In genomic region chr4:63267121-63267520, GRCm38 (mm10) we compare ENCODE assay signal across 25 mouse cellular contexts. TPM values are rescaled to one million over a fixed set of nuclear protein-coding genes. Genes with fewer than 3 reads are reported as not detected.
A peak's percentile ranks its signal among the peaks of the same experiment; 100 is the strongest.
DNase-seq lines count a peak whose midpoint lies in the region; ATAC-seq lines count a peak whose summit lies in the region.
"Had no signal": no experiment of that assay in that cellular context is flagged by ENCODE, and none has a peak within 500 bp of the region (broad histone marks: within the 10 kb centered on the region; RNA-seq: fewer than 3 reads in every experiment).

No protein-coding gene starts in this region.

- 93% methylated on average over 4 of the region's 4 CpGs for WGBS in forebrain, embryonic 13.5 days
- 93% methylated on average over 4 of the region's 4 CpGs for WGBS in forebrain, embryonic 12.5 days

- H3K9me3 ChIP-seq in forebrain, embryonic 13.5 days (replicated peaks) = no peaks in the 10 kb centered on the region
- H3K9me3 ChIP-seq in forebrain, embryonic 12.5 days = no peaks in the 10 kb centered on the region
- H3K9me3 ChIP-seq: heart, embryonic 10.5 days; heart, embryonic 13.5 days had no signal

- DNase-seq in brain, adult 2 months (ENCODE audit: low read depth, low spot score) = peak; percentile 22
- DNase-seq in brain, embryonic 18.5 days (ENCODE audit: low read depth, low spot score) = peak; percentile 49
- DNase-seq in layer of hippocampus, adult 8-10 months (ENCODE audit: low spot score in 2 of 2) = no peak
- DNase-seq in urinary bladder, adult 2 months (ENCODE audit: low spot score) = no peak
- DNase-seq: adrenal gland, postnatal 10 days; adrenal gland, postnatal 36 days; B cell, adult 2 months; embryo, embryonic 11 days; gastrocnemius, postnatal 10 days; gastrocnemius, postnatal 36 days; heart, adult 2 months; heart, postnatal 14 days; heart, postnatal 4 days; kidney, adult 18-20 months; kidney, adult 9 months had no signal

- H3K27me3 ChIP-seq in forebrain, embryonic 13.5 days = no peaks in the 10 kb centered on the region
- H3K27me3 ChIP-seq in forebrain, embryonic 12.5 days = no peaks in the 10 kb centered on the region
- H3K27me3 ChIP-seq: heart, embryonic 13.5 days; Patski had no signal

- H3K27ac ChIP-seq in forebrain, embryonic 13.5 days = no peak overlapping the region
- H3K27ac ChIP-seq in forebrain, embryonic 12.5 days = no peak overlapping the region
- H3K27ac ChIP-seq: heart, adult 2 months; heart, embryonic 10.5 days; heart, embryonic 13.5 days; hindbrain, embryonic 14.5 days; hindbrain, postnatal 0 days had no signal

- no peaks in the 10 kb centered on the region for H3K36me3 ChIP-seq in forebrain, embryonic 13.5 days (ENCODE audit: poor library complexity, severe bottlenecking)
- H3K36me3 ChIP-seq in forebrain, embryonic 12.5 days (replicated peaks) = no peaks in the 10 kb centered on the region
- H3K36me3 ChIP-seq: G1E; heart, embryonic 10.5 days had no signal

- no peak overlapping the region for H3K4me2 ChIP-seq in forebrain, embryonic 13.5 days
- H3K4me2 ChIP-seq in forebrain, embryonic 12.5 days = no peak overlapping the region
- H3K4me2 ChIP-seq: heart, embryonic 13.5 days; hindbrain, embryonic 14.5 days had no signal

- no peak overlapping the region for H3K9ac ChIP-seq in forebrain, embryonic 13.5 days
- no peak overlapping the region for H3K9ac ChIP-seq in forebrain, embryonic 12.5 days
- H3K9ac ChIP-seq: heart, embryonic 13.5 days; hindbrain, embryonic 14.5 days had no signal

- H3K4me1 ChIP-seq in forebrain, embryonic 13.5 days = peaks cover 3% of the 10 kb centered on the region; the same call in 1 of the 2 replicates
- H3K4me1 ChIP-seq in forebrain, embryonic 12.5 days = peaks cover 8% of the 10 kb centered on the region

- ATAC-seq in forebrain, embryonic 13.5 days = peak; percentile 50; the same call in 1 of the 2 replicates
- no peak for ATAC-seq in forebrain, embryonic 12.5 days (ENCODE audit: low FRiP score)
- ATAC-seq: inflammation-experienced regulatory T-cells, adult 6 months; intestine, embryonic 16.5 days; Patski had no signal

- H3K4me3 ChIP-seq in forebrain, embryonic 13.5 days = no peak overlapping the region
- H3K4me3 ChIP-seq in forebrain, embryonic 12.5 days (replicated peaks) = no peak overlapping the region
- H3K4me3 ChIP-seq: heart, adult 2 months; heart, embryonic 10.5 days; heart, embryonic 13.5 days had no signal

RNA-seq across cellular contexts. Expression of gene Col27a1, which starts 53.3 kb away (rescaled TPM):
- polyA plus RNA-seq in forebrain, embryonic 13.5 days (2015; fragmentation: Nextera tagmentation; extraction: Ambion mirVana) = 0.85 and 1.6 TPM in 2 replicates
- 3.7 and 4.1 TPM in 2 replicates for polyA plus RNA-seq in forebrain, embryonic 12.5 days (2016; fragmentation: Nextera tagmentation; extraction: Ambion mirVana)
- 10 to 100 TPM in 1 of 4 experiments, 1 to 10 TPM in 3; 4.1 to 10.9 (median 7.8) TPM for total RNA-seq in layer of hippocampus, adult 8-10 months (2022)
- polyA plus RNA-seq in urinary bladder, adult 2 months (2012; rRNA removed) = 12.3 and 13.3 TPM in 2 replicates
- polyA plus RNA-seq: G1E had no signal

Comparison
In these comparisons a context has a peak if more than half of its experiments do, and no peak if none do; other contexts are left out.
1. DNase-seq: peak in brain, adult 2 months (single experiment) and brain, embryonic 18.5 days (single experiment); none in layer of hippocampus, adult 8-10 months (0 of 2) and urinary bladder, adult 2 months (single experiment).